Mouse (Mus musculus) layer of hippocampus, postnatal 36 days (tissue): Measurements from ENCODE around the gene Pigx. TPM values are rescaled to one million over a fixed set of nuclear protein-coding genes. Genes with fewer than 3 reads are reported as not detected.
"Not testable (repeated sequence)": the region's sequence is repeated elsewhere in the genome, so short reads cannot be mapped to it uniquely, and the experiment has no call there.

Experiments used
- DNase-seq, 2 experiments: peaks; one replicate each; pipeline ENCODE4 v3.0.0; 2022
- total RNA-seq, 2 experiments: library from RNA; stranded (reverse); gene quantifications; 2 replicates each; pipeline ENCODE4 v1.2.3; 2021

Gene Pigx
- total RNA-seq, 2 experiments from 2014 or later, result 26.7 to 28.0 TPM

GRCm38 (mm10) chr16:32108578-32108977 is 9.0 kb upstream of the Pigx start:
- no peak for DNase-seq

GRCm38 (mm10) chr16:32108170-32108569 is 8.6 kb upstream of the Pigx start:
- DNase-seq, result no peak

- no peak for DNase-seq
Observed at GRCm38 (mm10) chr16:32107342-32108045, 8.0 kb upstream of the Pigx start.

GRCm38 (mm10) chr16:32105698-32106097 is 6.2 kb upstream of the Pigx start:
- DNase-seq, result no peak

GRCm38 (mm10) chr16:32102295-32102694 is 2.8 kb upstream of the Pigx start:
- no peak for DNase-seq

GRCm38 (mm10) chr16:32098897-32099637 is 473 bp downstream of the Pigx start:
- DNase-seq, result peak in 1 of 2 experiments; percentile 20

- not testable (repeated sequence) for DNase-seq
Observed at GRCm38 (mm10) chr16:32097757-32098156, 1.8 kb downstream of the Pigx start.

- DNase-seq, result no peak
Observed at GRCm38 (mm10) chr16:32091466-32091865, 8.1 kb downstream of the Pigx start.

GRCm38 (mm10) chr16:32087629-32088443 is 11.7 kb downstream of the Pigx start:
- DNase-seq, result no peak

GRCm38 (mm10) chr16:32078991-32079511 is 20.5 kb downstream of the Pigx start, which contains the start of gene Pak2:
Gene Pak2, minus strand, starts transcription at chr16:32079342.
- peak; percentile 82 for DNase-seq

- DNase-seq, result no peak
Observed at GRCm38 (mm10) chr16:32078408-32078990, 21.0 kb downstream of the Pigx start.

- no peak for DNase-seq
Observed at GRCm38 (mm10) chr16:32077648-32078407, 21.7 kb downstream of the Pigx start.

GRCm38 (mm10) chr16:32076406-32076805 is 23.1 kb downstream of the Pigx start:
- no peak for DNase-seq

GRCm38 (mm10) chr16:32075762-32076161 is 23.8 kb downstream of the Pigx start:
- DNase-seq, result no peak

- not testable (repeated sequence) for DNase-seq
Observed at GRCm38 (mm10) chr16:32070070-32070469, 29.5 kb downstream of the Pigx start.

GRCm38 (mm10) chr16:32068389-32069300 is 30.9 kb downstream of the Pigx start:
- DNase-seq, result no peak

GRCm38 (mm10) chr16:32066899-32067298 is 32.6 kb downstream of the Pigx start:
- DNase-seq, result no peak

- no peak for DNase-seq
Observed at GRCm38 (mm10) chr16:32063900-32064299, 35.6 kb downstream of the Pigx start.

- no peak for DNase-seq
Observed at GRCm38 (mm10) chr16:32062226-32062625, 37.3 kb downstream of the Pigx start.

- no peak for DNase-seq
Observed at GRCm38 (mm10) chr16:32059840-32060523, 39.6 kb downstream of the Pigx start.
